ENCODE assay signal across 18 mouse cellular contexts in genomic region chr16:91459396-91459795, GRCm38 (mm10). TPM values are rescaled to one million over a fixed set of nuclear protein-coding genes. Genes with fewer than 3 reads are reported as not detected.
A peak's percentile ranks its signal among the peaks of the same experiment; 100 is the strongest.
DNase-seq lines count a peak whose midpoint lies in the region; ATAC-seq and TF ChIP-seq lines count a peak whose summit lies in the region.
"Had no signal": no experiment of that assay in that cellular context is flagged by ENCODE, and none has a peak within 500 bp of the region (broad histone marks: within the 10 kb centered on the region; RNA-seq: fewer than 3 reads in every experiment).

No protein-coding gene starts in this region.

- H3K27me3 ChIP-seq in heart, embryonic 15.5 days: no peaks in the 10 kb centered on the region
- H3K27me3 ChIP-seq in heart, embryonic 12.5 days (replicated peaks): no peaks in the 10 kb centered on the region
- no peaks in the 10 kb centered on the region for H3K27me3 ChIP-seq in spleen, adult 2 months (ENCODE audit: control insufficient read depth, insufficient read depth, low read length)
- H3K27me3 ChIP-seq in splenic B cell, adult 2 months (ENCODE audit: control insufficient read depth, insufficient read depth, low read length, poor library complexity, severe bottlenecking): no peaks in the 10 kb centered on the region
- H3K27me3 ChIP-seq: embryonic facial prominence, embryonic 15.5 days; lung, embryonic 15.5 days; stomach, embryonic 15.5 days had no signal

- ATAC-seq in heart, embryonic 15.5 days (replicated peaks; ENCODE audit: insufficient number of reproducible peaks, insufficient read depth, low FRiP score, low read depth): no peak
- no peak for ATAC-seq in heart, embryonic 12.5 days (ENCODE audit: insufficient number of reproducible peaks, low FRiP score)
- no peak for ATAC-seq in cerebellum, adult (ENCODE audit: insufficient number of reproducible peaks, low FRiP score, low TSS enrichment)

- peaks cover 20% of the 10 kb centered on the region for H3K4me1 ChIP-seq in heart, embryonic 15.5 days (replicated peaks)
- H3K4me1 ChIP-seq in heart, embryonic 12.5 days (replicated peaks): peaks cover 9% of the 10 kb centered on the region
- H3K4me1 ChIP-seq in spleen, adult 2 months (ENCODE audit: control insufficient read depth, insufficient read depth, insufficient read length): peaks cover 26% of the 10 kb centered on the region; the same call in 1 of the 2 replicates
- H3K4me1 ChIP-seq: lung, embryonic 15.5 days; stomach, embryonic 15.5 days had no signal

- DNase-seq in spleen, adult 2 months (ENCODE audit: low read depth in 1 of 2, low spot score in 2 of 2): no peak
- DNase-seq in spleen, postnatal 14 days (ENCODE audit: low spot score in 2 of 2): no peak
- DNase-seq in splenic B cell, adult 2 months (ENCODE audit: low read depth, low spot score): peak; percentile 69
- no peak for DNase-seq in left cerebral cortex, adult 9 months (ENCODE audit: low spot score in 2 of 2)
- no peak for DNase-seq in layer of hippocampus, adult 9-10 months (ENCODE audit: low spot score)
- DNase-seq: adrenal gland, adult 8-10 months; cerebellum, adult 8-10 months; gastrocnemius, postnatal 25 days; layer of hippocampus, postnatal 36 days; right cerebral cortex, postnatal 14 days had no signal

- WGBS in heart, embryonic 15.5 days: 84% methylated on average over 3 of the region's 3 CpGs
- WGBS in heart, embryonic 12.5 days: 94% methylated on average over 3 of the region's 3 CpGs
- WGBS in spleen, adult 2 months: 37% methylated on average over 3 of the region's 3 CpGs

- no peaks in the 10 kb centered on the region for H3K36me3 ChIP-seq in heart, embryonic 15.5 days
- no peaks in the 10 kb centered on the region for H3K36me3 ChIP-seq in heart, embryonic 12.5 days
- no peaks in the 10 kb centered on the region for H3K36me3 ChIP-seq in spleen, adult 2 months (ENCODE audit: control insufficient read depth, insufficient read depth, low read length)
- no peaks in the 10 kb centered on the region for H3K36me3 ChIP-seq in splenic B cell, adult 2 months (ENCODE audit: control insufficient read depth, insufficient read depth, low read length, poor library complexity, severe bottlenecking)
- H3K36me3 ChIP-seq: embryonic facial prominence, embryonic 15.5 days; lung, embryonic 15.5 days; stomach, embryonic 15.5 days had no signal

- no peak for TF ChIP-seq POLR2A in spleen, adult 2 months (IDR thresholded peaks at IDR 0.05; ENCODE audit: low read depth, low read length)

- no peak overlapping the region for H3K9ac ChIP-seq in heart, embryonic 15.5 days
- H3K9ac ChIP-seq in heart, embryonic 12.5 days: no peak overlapping the region
- H3K9ac ChIP-seq: embryonic facial prominence, embryonic 15.5 days; hindbrain, embryonic 14.5 days; lung, embryonic 15.5 days; stomach, embryonic 15.5 days had no signal

- H3K9me3 ChIP-seq in heart, embryonic 15.5 days (replicated peaks): no peaks in the 10 kb centered on the region
- no peaks in the 10 kb centered on the region; the same call in 1 of the 2 replicates for H3K9me3 ChIP-seq in heart, embryonic 12.5 days (replicated peaks)
- H3K9me3 ChIP-seq: embryonic facial prominence, embryonic 15.5 days; lung, embryonic 15.5 days; stomach, embryonic 15.5 days had no signal

- no peak overlapping the region for H3K4me3 ChIP-seq in heart, embryonic 15.5 days
- no peak overlapping the region for H3K4me3 ChIP-seq in heart, embryonic 12.5 days
- no peak overlapping the region for H3K4me3 ChIP-seq in spleen, adult 2 months (ENCODE audit: extremely low read depth, insufficient read depth, insufficient read length)
- H3K4me3 ChIP-seq: embryonic facial prominence, embryonic 15.5 days; lung, embryonic 15.5 days; stomach, embryonic 15.5 days had no signal

- no peak for TF ChIP-seq CTCF in spleen, adult 2 months (IDR thresholded peaks at IDR 0.05; ENCODE audit: extremely low read depth, insufficient read depth, insufficient read length, insufficient replicate concordance)

- H3K27ac ChIP-seq in heart, embryonic 15.5 days: peak overlapping the region; percentile 32
- H3K27ac ChIP-seq in heart, embryonic 12.5 days (ENCODE audit: poor library complexity, severe bottlenecking): no peak overlapping the region
- H3K27ac ChIP-seq in spleen, adult 2 months (ENCODE audit: insufficient read depth, low read length): peak overlapping the region; percentile 52
- H3K27ac ChIP-seq: embryonic facial prominence, embryonic 15.5 days; hindbrain, embryonic 14.5 days; lung, embryonic 15.5 days; stomach, embryonic 15.5 days had no signal

- H3K4me2 ChIP-seq in heart, embryonic 15.5 days: peak overlapping the region; percentile 12; the same call in 1 of the 2 replicates
- no peak overlapping the region for H3K4me2 ChIP-seq in heart, embryonic 12.5 days
- H3K4me2 ChIP-seq: embryonic facial prominence, embryonic 15.5 days; heart, embryonic 11.5 days; hindbrain, embryonic 14.5 days; lung, embryonic 15.5 days; stomach, embryonic 15.5 days had no signal

RNA-seq across cellular contexts. Expression of gene Ifnar1, which starts 25.6 kb away (rescaled TPM):
- 32.7 and 43.0 TPM in 2 replicates for polyA plus RNA-seq in heart, embryonic 15.5 days (2015; fragmentation: Nextera tagmentation; extraction: Ambion mirVana)
- polyA plus RNA-seq in heart, embryonic 12.5 days (2016; fragmentation: Nextera tagmentation; extraction: Ambion mirVana): 40.0 and 40.1 TPM in 2 replicates
- polyA plus RNA-seq in spleen, adult 2 months (2012; rRNA removed): 22.3 and 25.4 TPM in 2 replicates

RNA-seq across cellular contexts. Expression of gene Il10rb, which starts 53.4 kb away (rescaled TPM):
- 57.9 and 58.9 TPM in 2 replicates for polyA plus RNA-seq in heart, embryonic 15.5 days (2015; fragmentation: Nextera tagmentation; extraction: Ambion mirVana)
- 40.1 and 42.6 TPM in 2 replicates for polyA plus RNA-seq in heart, embryonic 12.5 days (2016; fragmentation: Nextera tagmentation; extraction: Ambion mirVana)
- polyA plus RNA-seq in spleen, adult 2 months (2012; rRNA removed): 40.0 and 43.8 TPM in 2 replicates
